In the genomic region with DNA sequence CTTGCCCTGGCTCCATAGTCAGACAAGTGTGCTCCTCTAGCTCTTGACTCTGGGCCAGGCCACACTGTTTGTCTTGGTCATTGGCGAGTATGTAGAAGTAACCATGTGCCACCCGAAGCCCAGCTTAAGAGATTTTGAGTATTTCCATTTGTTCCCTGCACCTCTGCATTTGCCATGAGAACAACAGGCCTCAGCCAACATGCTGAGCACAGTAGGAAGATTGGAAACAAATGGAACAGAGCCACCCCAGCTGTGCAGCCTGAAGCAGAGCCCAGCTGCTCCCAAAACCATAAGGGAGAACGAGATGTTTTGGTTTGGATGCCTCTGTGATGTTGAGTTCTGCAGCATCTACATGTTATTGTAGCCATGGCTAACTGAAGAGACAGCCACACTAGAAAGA, we compare ENCODE assay signal across 25 mouse cellular contexts.
DNase-seq lines count a peak whose midpoint lies in the region; ATAC-seq and TF ChIP-seq lines count a peak whose summit lies in the region.
"Had no signal": no experiment of that assay in that cellular context is flagged by ENCODE, and none has a peak within 500 bp of the region (broad histone marks: within the 10 kb centered on the region; RNA-seq: fewer than 3 reads in every experiment).

No protein-coding gene starts in this region.

- no peak overlapping the region for H3K4me2 ChIP-seq in kidney, embryonic 16.5 days (replicated peaks; ENCODE audit: low read depth, low read length)
- H3K4me2 ChIP-seq: embryonic facial prominence, embryonic 15.5 days; hindbrain, embryonic 15.5 days; liver, embryonic 15.5 days; neural tube, embryonic 13.5 days had no signal

- no peaks in the 10 kb centered on the region for H3K9me3 ChIP-seq in kidney, embryonic 16.5 days (ENCODE audit: low read length)
- H3K9me3 ChIP-seq: embryonic facial prominence, embryonic 15.5 days; hindbrain, embryonic 15.5 days; liver, embryonic 15.5 days; neural tube, embryonic 13.5 days had no signal

- no peak for TF ChIP-seq CTCF in lung, adult 2 months (IDR thresholded peaks at IDR 0.05; ENCODE audit: insufficient read depth, low read length)

- no peaks in the 10 kb centered on the region for H3K27me3 ChIP-seq in kidney, embryonic 16.5 days (ENCODE audit: insufficient read depth, low read length)
- H3K27me3 ChIP-seq: embryonic facial prominence, embryonic 15.5 days; hindbrain, embryonic 15.5 days; liver, embryonic 15.5 days; neural tube, embryonic 13.5 days had no signal

- H3K4me1 ChIP-seq in kidney, embryonic 16.5 days (ENCODE audit: insufficient read depth, low read length) = peaks cover 7% of the 10 kb centered on the region; the same call in 1 of the 2 replicates
- no peaks in the 10 kb centered on the region for H3K4me1 ChIP-seq in lung, adult 2 months (ENCODE audit: control insufficient read depth, insufficient read depth, low read length)
- H3K4me1 ChIP-seq: embryonic facial prominence, embryonic 15.5 days; liver, embryonic 15.5 days had no signal

- intact Hi-C loops in gastrocnemius, postnatal 14 days (cut with DNase I; ENCODE audit: low total_unique reads) = no loop called here

- no peaks in the 10 kb centered on the region for H3K36me3 ChIP-seq in kidney, embryonic 16.5 days (ENCODE audit: insufficient read depth, low read length)
- H3K36me3 ChIP-seq: embryonic facial prominence, embryonic 15.5 days; hindbrain, embryonic 15.5 days; liver, embryonic 15.5 days; neural tube, embryonic 13.5 days had no signal

- 75% methylated on average over 3 of the region's 3 CpGs for WGBS in kidney, embryonic 16.5 days
- WGBS in lung, adult 2 months = 57% methylated on average over 3 of the region's 3 CpGs

- no peak overlapping the region for H3K9ac ChIP-seq in kidney, embryonic 16.5 days (replicated peaks; ENCODE audit: low read length)
- H3K9ac ChIP-seq: embryonic facial prominence, embryonic 15.5 days; hindbrain, embryonic 15.5 days; liver, embryonic 15.5 days; neural tube, embryonic 13.5 days had no signal

- ATAC-seq in kidney, embryonic 16.5 days (ENCODE audit: low FRiP score, low TSS enrichment) = no peak
- ATAC-seq: CD4-positive, CD25-positive, alpha-beta regulatory T cell, adult 4 months; forebrain, embryonic 14.5 days; midbrain, embryonic 16.5 days had no signal

- H3K4me3 ChIP-seq in kidney, embryonic 16.5 days (ENCODE audit: low read length) = no peak overlapping the region
- no peak overlapping the region for H3K4me3 ChIP-seq in lung, adult 2 months (replicated peaks; ENCODE audit: extremely low read depth, low read depth, low read length)
- H3K4me3 ChIP-seq: embryonic facial prominence, embryonic 15.5 days; hindbrain, embryonic 15.5 days; layer of hippocampus, adult 2 months; liver, embryonic 15.5 days; myocyte; neural tube, embryonic 13.5 days had no signal

- TF ChIP-seq POLR2A in lung, adult 2 months (IDR thresholded peaks at IDR 0.05; ENCODE audit: borderline replicate concordance, extremely low read depth, low read depth, low read length) = no peak

- H3K27ac ChIP-seq in kidney, embryonic 16.5 days (ENCODE audit: low read length) = no peak overlapping the region
- H3K27ac ChIP-seq: embryonic facial prominence, embryonic 15.5 days; hindbrain, embryonic 15.5 days; layer of hippocampus, adult 2 months; liver, embryonic 15.5 days; macrophage; neural tube, embryonic 13.5 days had no signal

- peak; percentile 7 for DNase-seq in gastrocnemius, postnatal 14 days
- DNase-seq in gastrocnemius, adult 18-20 months (ENCODE audit: low spot score) = no peak
- peak; percentile 12 for DNase-seq in kidney, postnatal 10 days
- DNase-seq in lung, postnatal 36 days = peak; percentile 7
- no peak for DNase-seq in lung, adult 2 months
- no peak for DNase-seq in frontal cortex, postnatal 36 days (ENCODE audit: low spot score in 2 of 2)
- DNase-seq: adrenal gland, postnatal 14 days; cerebellum, adult 8-10 months; cerebellum, postnatal 36 days; embryo, embryonic 11 days; kidney, adult 2 months; kidney, postnatal 14 days; liver; thymus, postnatal 14 days had no signal

Comparison
In these comparisons a context has a peak if more than half of its experiments do, and no peak if none do; other contexts are left out.
1. DNase-seq: peak in gastrocnemius, postnatal 14 days (single experiment), kidney, postnatal 10 days (single experiment) and lung, postnatal 36 days (single experiment); none in gastrocnemius, adult 18-20 months (single experiment), lung, adult 2 months (single experiment) and frontal cortex, postnatal 36 days (0 of 2).